In the genomic region with DNA sequence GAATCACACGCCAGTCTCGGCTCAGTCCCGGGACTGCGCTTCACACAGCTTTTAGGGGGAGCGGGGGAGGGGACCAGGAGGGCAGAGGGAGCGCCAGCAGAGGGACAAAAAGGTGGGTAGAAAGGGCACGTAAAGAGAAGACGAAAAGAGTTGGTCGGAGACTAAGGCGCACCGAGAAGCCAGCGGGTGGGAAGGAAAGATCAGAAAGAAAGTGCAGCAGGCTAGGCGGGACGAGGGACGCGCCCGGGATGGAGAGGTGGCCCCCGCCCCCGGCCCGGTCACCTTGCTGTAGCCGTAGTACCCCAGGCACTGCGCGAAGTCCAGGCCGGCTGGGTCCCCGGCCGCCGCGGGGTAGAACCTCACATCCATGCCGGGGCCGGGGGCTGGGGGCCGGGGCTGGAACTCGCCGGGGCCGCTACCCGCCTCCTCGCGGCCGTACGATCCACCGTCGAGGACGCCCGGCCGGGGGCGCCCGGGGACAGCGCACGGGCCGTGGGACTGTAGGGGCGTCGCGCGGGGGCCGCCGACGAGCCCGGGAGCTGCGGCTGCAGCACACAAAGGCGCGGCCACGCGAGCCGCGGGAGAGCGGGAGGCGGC, we compare ENCODE assay signal across 9 mouse cellular contexts. TPM values are rescaled to one million over a fixed set of nuclear protein-coding genes. Genes with fewer than 3 reads are reported as not detected.
DNase-seq lines count a peak whose midpoint lies in the region; ATAC-seq and TF ChIP-seq lines count a peak whose summit lies in the region.
"Had no signal": no experiment of that assay in that cellular context is flagged by ENCODE, and none has a peak within 500 bp of the region (broad histone marks: within the 10 kb centered on the region; RNA-seq: fewer than 3 reads in every experiment).

No protein-coding gene starts in this region.

- 0 out of 2 replicates have a peak, but pooled peaks have one; percentile 22 for ATAC-seq in embryonic facial prominence, embryonic 12.5 days (ENCODE audit: insufficient number of reproducible peaks, insufficient read depth, low FRiP score, low TSS enrichment)
- peak; percentile 54 for ATAC-seq in neural tube, embryonic 12.5 days (ENCODE audit: low FRiP score, low read depth)

- H3K79me2 ChIP-seq in liver, adult 2 months (ENCODE audit: control insufficient read depth, insufficient read depth, low read length) = no peaks in the 10 kb centered on the region

- TF ChIP-seq POLR2A in liver, adult 2 months (IDR thresholded peaks at IDR 0.05; ENCODE audit: extremely low read depth, insufficient read depth, low read length) = no peak

- H3K9ac ChIP-seq in embryonic facial prominence, embryonic 12.5 days = peak overlapping the region; percentile 86
- H3K9ac ChIP-seq in liver, adult 2 months (ENCODE audit: low read depth, low read length) = peak overlapping the region; percentile 51
- peak overlapping the region; percentile 100 for H3K9ac ChIP-seq in neural tube, embryonic 12.5 days

- peak overlapping the region; percentile 76 for H3K4me2 ChIP-seq in embryonic facial prominence, embryonic 12.5 days (replicated peaks)
- peak overlapping the region; percentile 70 for H3K4me2 ChIP-seq in neural tube, embryonic 12.5 days (replicated peaks)

- H3K4me1 ChIP-seq in embryonic facial prominence, embryonic 12.5 days = peaks cover 13% of the 10 kb centered on the region; the same call in 1 of the 2 replicates
- H3K4me1 ChIP-seq in liver, adult 2 months (ENCODE audit: control insufficient read depth, insufficient read depth, low read length) = no peaks in the 10 kb centered on the region
- peaks cover 18% of the 10 kb centered on the region; the same call in 1 of the 2 replicates for H3K4me1 ChIP-seq in neural tube, embryonic 12.5 days

- WGBS in embryonic facial prominence, embryonic 12.5 days = 1% methylated on average over 50 of the region's 66 CpGs
- WGBS in liver, adult 2 months = 1% methylated on average over 64 of the region's 66 CpGs
- under 1% methylated on average over 65 of the region's 66 CpGs for WGBS in neural tube, embryonic 12.5 days

- H3K36me3 ChIP-seq in embryonic facial prominence, embryonic 12.5 days = no peaks in the 10 kb centered on the region
- H3K36me3 ChIP-seq in liver, adult 2 months (ENCODE audit: control insufficient read depth, insufficient read depth, low read length) = no peaks in the 10 kb centered on the region
- H3K36me3 ChIP-seq in neural tube, embryonic 12.5 days = 0 out of 2 replicates have a peak, but pooled peaks cover 3% of the 10 kb centered on the region

- H3K27me3 ChIP-seq in embryonic facial prominence, embryonic 12.5 days = peaks cover 6% of the 10 kb centered on the region; the same call in 1 of the 2 replicates
- peaks cover 2% of the 10 kb centered on the region; the same call in 1 of the 2 replicates for H3K27me3 ChIP-seq in liver, adult 2 months (ENCODE audit: control insufficient read depth, insufficient read depth, low read length)
- H3K27me3 ChIP-seq in neural tube, embryonic 12.5 days (replicated peaks) = no peaks in the 10 kb centered on the region

- TF ChIP-seq CTCF in liver, adult 2 months (IDR thresholded peaks at IDR 0.05; ENCODE audit: low read depth, low read length) = no peak

- peak overlapping the region; percentile 72 for H3K4me3 ChIP-seq in embryonic facial prominence, embryonic 12.5 days
- peak overlapping the region; percentile 39 for H3K4me3 ChIP-seq in liver, adult 2 months (ENCODE audit: insufficient read depth, low read depth, low read length)
- peak overlapping the region; percentile 91 for H3K4me3 ChIP-seq in neural tube, embryonic 12.5 days
- H3K4me3 ChIP-seq: myocyte had no signal

- H3K27ac ChIP-seq in embryonic facial prominence, embryonic 12.5 days = peak overlapping the region; percentile 73
- no peak overlapping the region for H3K27ac ChIP-seq in liver, adult 2 months (replicated peaks; ENCODE audit: insufficient read depth, low read depth, low read length)
- peak overlapping the region; percentile 96 for H3K27ac ChIP-seq in neural tube, embryonic 12.5 days

- intact Hi-C loops in left cerebral cortex, postnatal 4 days (cut with DNase I) = loop anchor here (5.0 to 10.0 kb wide), 3 partner anchors 310 to 495 kb away; no protein-coding TSS in a partner anchor

- DNase-seq in left cerebral cortex, postnatal 4 days = peak; percentile 44
- no peak for DNase-seq in left cerebral cortex, adult 11 months (ENCODE audit: low spot score)
- peak; percentile 48 for DNase-seq in heart, postnatal 4 days
- DNase-seq in liver, adult 2 months (ENCODE audit: extremely low read depth, low read depth, low spot score) = no peak
- DNase-seq in frontal cortex, adult 2 months (ENCODE audit: extremely low spot score in 1 of 2, low spot score in 1 of 2) = no peak
- no peak for DNase-seq in adipocyte (ENCODE audit: low spot score)

- H3K9me3 ChIP-seq in embryonic facial prominence, embryonic 12.5 days = no peaks in the 10 kb centered on the region
- no peaks in the 10 kb centered on the region for H3K9me3 ChIP-seq in neural tube, embryonic 12.5 days

RNA-seq across cellular contexts. Expression of gene Tox3, which starts 0.5 kb away (rescaled TPM):
- 10 to 100 TPM; 26.4 to 27.3 TPM for total RNA-seq in left cerebral cortex, postnatal 4 days (2021)
- polyA plus RNA-seq in embryonic facial prominence, embryonic 12.5 days (2016; fragmentation: Nextera tagmentation; extraction: Ambion mirVana) = 13.8 and 18.3 TPM in 2 replicates
- 10 to 100 TPM; 24.3 to 25.1 TPM for total RNA-seq in heart, postnatal 4 days (2021)
- total RNA-seq in liver, adult 2 months (2014; rRNA removed) = not detected in 2 replicates
- polyA plus RNA-seq in liver, adult 2 months (2012; rRNA removed) = 0.07 and 0.10 TPM in 2 replicates
- 52.4 and 55.7 TPM in 2 replicates for polyA plus RNA-seq in neural tube, embryonic 12.5 days (2016; fragmentation: Nextera tagmentation; extraction: Ambion mirVana)
- 13.0 and 20.5 TPM in 2 replicates for polyA plus RNA-seq in frontal cortex, adult 2 months (2012; rRNA removed)
- polyA plus RNA-seq: myocyte had no signal

Comparison
In these comparisons a context has a peak if more than half of its experiments do, and no peak if none do; other contexts are left out.
1. DNase-seq: peak in left cerebral cortex, postnatal 4 days (single experiment) and heart, postnatal 4 days (single experiment); none in left cerebral cortex, adult 11 months (single experiment), liver, adult 2 months (single experiment), frontal cortex, adult 2 months (0 of 2) and adipocyte (single experiment).
2. H3K4me3 ChIP-seq: peak in every context shown above with its lines; median percentile 91 in neural tube, embryonic 12.5 days; 72 in embryonic facial prominence, embryonic 12.5 days; 39 in liver, adult 2 months.
3. RNA of gene Tox3, which starts 0.5 kb away (polyA plus RNA-seq): 52.4 to 55.7 TPM in neural tube, embryonic 12.5 days, 13.0 to 20.5 TPM in frontal cortex, adult 2 months and 13.8 to 18.3 TPM in embryonic facial prominence, embryonic 12.5 days; 0.07 to 0.10 TPM in liver, adult 2 months; every median in the first group is over 10 times any median in the second.
4. Peak in every context shown above with its lines, with median percentiles within 50 percentile points of each other: H3K9ac ChIP-seq.